Mouse (Mus musculus) hindbrain, embryonic 14.5 days (tissue): Measurements from ENCODE around the gene Sgce. TPM values are rescaled to one million over a fixed set of nuclear protein-coding genes. Genes with fewer than 3 reads are reported as not detected.
"Not testable (repeated sequence)": the region's sequence is repeated elsewhere in the genome, so short reads cannot be mapped to it uniquely, and the experiment has no call there.

Experiments
- ATAC-seq: fragments of 200-750 bp; cut with Nextera tagmentation; 2 replicates; pipeline ENCODE4 v1.8.0; 2017; ENCODE audit warnings: moderate number of reproducible peaks, mild to moderate bottlenecking, moderate TSS enrichment, moderate library complexity; ENCODE audit not compliant: low FRiP score
- DNase-seq: peaks from one replicate; pipeline ENCODE4 v3.0.0-alpha.2; 2015; ENCODE audit warnings: low spot score
- H3K27ac ChIP-seq: fragments of 300-500 bp; sonication (generic); 2 replicates; pipeline ENCODE4 v1.5.1; 2014; ENCODE audit warnings: mild to moderate bottlenecking, moderate library complexity
- H3K27me3 ChIP-seq: fragments of 300-500 bp; sonication (generic); 2 replicates; pipeline ENCODE4 v1.6.1; 2014; ENCODE audit warnings: mild to moderate bottlenecking, low read length, mixed read lengths; ENCODE audit not compliant: control insufficient read depth, insufficient read depth
- H3K36me3 ChIP-seq: fragments of 300-500 bp; sonication (generic); replicated peaks from 2 replicates; pipeline ENCODE4 v1.6.1; 2014; ENCODE audit not compliant: control insufficient read depth, insufficient read depth
- H3K4me1 ChIP-seq: fragments of 300-500 bp; sonication (generic); replicated peaks from 2 replicates; pipeline ENCODE4 v1.6.1; 2014; ENCODE audit warnings: antibody characterized with exemption, low read length, mixed read lengths; ENCODE audit not compliant: control insufficient read depth, insufficient read depth
- H3K4me2 ChIP-seq: fragments of 300-500 bp; sonication (generic); replicated peaks from 2 replicates; pipeline ENCODE4 v1.6.1; 2014; ENCODE audit warnings: mild to moderate bottlenecking, moderate library complexity
- H3K4me3 ChIP-seq: fragments of 300-500 bp; sonication (generic); replicated peaks from 2 replicates; pipeline ENCODE4 v1.5.1; 2014; ENCODE audit warnings: mild to moderate bottlenecking, low read length
- H3K9ac ChIP-seq: fragments of 300-500 bp; sonication (generic); 2 replicates; pipeline ENCODE4 v1.6.1; 2014
- H3K9me3 ChIP-seq: fragments of 300-500 bp; sonication (generic); 2 replicates; pipeline ENCODE4 v1.6.1; 2016; ENCODE audit warnings: low read length; ENCODE audit not compliant: control insufficient read depth
- WGBS: fragments of 180-500 bp; shearing (Covaris S2); extraction: QIAGEN DNeasy Blood & Tissue Kit; methylation state at CpG from one replicate; pipeline ENCODE4 v1.1.7; 2014; 5-methylcytosine and 5-hydroxymethylcytosine counted together
- polyA plus RNA-seq: library from polyadenylated mRNA; unstranded; fragments of >200 nt; fragmentation: Nextera tagmentation; extraction: Ambion mirVana; gene quantifications from 2 replicates; pipeline ENCODE4 v1.2.1, GENCODE M21; 2014

The Sgce gene
- 51.0 and 55.5 TPM in 2 replicates for polyA plus RNA-seq

GRCm38 (mm10) chr6:4746696-4747439 lies at the start of gene Sgce, which contains the start of gene Peg10:
TSS of gene Sgce (minus strand) at chr6:4747207.
TSS of gene Peg10 (plus strand) at chr6:4747306.
- Histone ChIP-seq H3K27ac (peak within 1 kb of the TSS; percentile 89), H3K4me2 (peak within 1 kb of the TSS; percentile 68), H3K4me3 (peak within 1 kb of the TSS; percentile 58), H3K9ac (peak within 1 kb of the TSS; percentile 89), H3K27me3 (no peaks in the 10 kb centered on the region), H3K9me3 (peaks cover 23% of the 10 kb centered on the region; the same call in 1 of the 2 replicates), H3K36me3 (no peaks in the 10 kb centered on the region), H3K4me1 (peaks cover 3% of the 10 kb centered on the region; the same call in 1 of the 2 replicates)
- DNase-seq (peak; percentile 78), ATAC-seq (peak; percentile 70)
- 46% methylated on average over 37 of the region's 38 CpGs for WGBS

DNA sequence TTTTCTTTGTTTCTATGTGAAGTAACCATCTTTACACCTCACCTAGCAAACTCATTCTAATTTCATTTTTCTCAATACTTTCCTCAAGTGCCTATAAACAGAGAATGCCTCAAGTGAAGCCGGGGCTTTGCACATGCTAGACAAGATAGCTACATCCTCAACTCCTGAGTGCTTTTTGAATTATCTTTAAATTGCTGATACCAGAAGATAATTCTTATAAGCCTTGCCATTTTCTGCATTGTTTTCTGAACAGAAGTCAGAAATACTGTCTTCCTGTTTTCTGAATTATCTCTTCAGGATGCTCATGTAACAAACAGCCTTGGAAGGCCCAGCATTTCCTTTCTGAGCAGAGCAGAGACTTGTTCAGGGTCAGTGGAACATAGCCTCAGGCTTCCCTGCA lies 49.3 kb upstream of the Sgce start:
- no peaks in the 10 kb centered on the region for H3K9me3 ChIP-seq
- WGBS: 95% methylated on average over 1 of the region's 1 CpGs
- H3K9ac ChIP-seq: no peak overlapping the region

GRCm38 (mm10) chr6:4762252-4762651 lies 15.2 kb upstream of the Sgce start:
- no peak overlapping the region for H3K27ac ChIP-seq
- H3K27me3 ChIP-seq: no peaks in the 10 kb centered on the region
- no peak for DNase-seq
- WGBS: 34% methylated on average over 2 of the region's 2 CpGs
- H3K9me3 ChIP-seq: no peaks in the 10 kb centered on the region
- no peak overlapping the region for H3K4me2 ChIP-seq
- H3K9ac ChIP-seq: no peak overlapping the region
- no peaks in the 10 kb centered on the region for H3K4me1 ChIP-seq
- H3K4me3 ChIP-seq: no peak overlapping the region
- peak; percentile 99 for ATAC-seq
- H3K36me3 ChIP-seq: no peaks in the 10 kb centered on the region

More for the DNA sequence above, 49.3 kb upstream of the Sgce start:
- Histone ChIP-seq H3K4me1 (no peaks in the 10 kb centered on the region), H3K36me3 (no peaks in the 10 kb centered on the region), H3K27me3 (no peaks in the 10 kb centered on the region), H3K27ac (no peak overlapping the region), H3K4me3 (no peak overlapping the region), H3K4me2 (no peak overlapping the region)
- ATAC-seq (no peak), DNase-seq (no peak)

DNA sequence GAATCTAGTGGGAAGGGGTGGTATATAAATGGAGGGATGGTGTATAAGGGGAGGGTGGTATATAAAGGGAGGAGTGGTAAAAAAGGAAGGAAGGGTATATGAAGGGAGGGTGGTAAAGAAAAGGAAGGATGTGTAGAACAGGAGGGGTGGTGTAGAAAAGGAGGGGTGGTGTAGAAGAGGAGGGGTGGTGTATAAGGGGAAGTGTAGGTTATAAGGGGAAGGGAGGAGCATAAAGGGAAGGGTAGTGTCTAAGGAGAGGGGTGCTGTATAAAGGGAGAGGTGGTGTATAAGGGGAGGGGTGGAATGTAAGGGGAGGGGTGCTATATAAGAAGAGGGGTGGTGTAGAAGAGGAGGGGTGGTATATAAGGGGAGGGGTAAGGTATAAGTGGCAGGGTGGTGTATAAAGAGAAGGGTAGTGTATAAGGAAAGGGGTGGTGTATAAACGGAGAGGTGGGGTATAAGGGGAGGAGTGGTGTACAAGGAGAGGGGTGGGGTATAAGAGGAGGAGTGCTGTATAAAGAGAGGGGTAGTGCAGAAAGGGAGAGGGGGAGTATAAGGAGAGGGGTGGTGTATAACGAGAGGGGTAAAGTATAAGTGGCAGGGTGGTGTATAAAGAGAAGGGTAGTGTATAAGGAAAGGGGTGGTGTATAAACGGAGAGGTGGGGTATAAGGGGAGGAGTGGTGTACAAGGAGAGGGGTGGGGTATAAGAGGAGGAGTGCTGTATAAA lies 14.6 kb upstream of the Sgce start:
- ATAC-seq: peak; percentile 38; the same call in 1 of the 2 replicates
- not testable (repeated sequence) for H3K27me3 ChIP-seq, H3K4me1 ChIP-seq, H3K4me3 ChIP-seq, H3K36me3 ChIP-seq, H3K9ac ChIP-seq, H3K9me3 ChIP-seq, H3K4me2 ChIP-seq, DNase-seq, H3K27ac ChIP-seq
- 49% methylated on average over 3 of the region's 3 CpGs for whole genome bisulfite sequencing

DNA sequence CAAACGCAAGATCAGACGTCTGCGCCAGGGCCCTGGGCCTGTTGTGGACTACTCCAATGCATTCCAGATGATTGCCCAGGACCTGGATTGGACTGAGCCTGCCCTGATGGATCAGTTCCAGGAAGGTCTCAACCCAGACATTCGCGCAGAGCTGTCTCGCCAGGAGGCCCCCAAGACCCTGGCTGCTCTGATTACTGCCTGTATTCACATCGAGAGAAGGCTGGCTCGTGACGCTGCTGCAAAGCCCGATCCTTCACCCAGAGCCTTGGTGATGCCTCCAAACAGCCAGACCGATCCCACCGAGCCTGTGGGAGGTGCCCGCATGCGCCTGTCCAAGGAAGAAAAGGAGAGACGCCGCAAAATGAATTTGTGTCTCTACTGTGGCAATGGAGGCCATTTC lies 7.9 kb upstream of the Sgce start:
- no peak for ATAC-seq
- Histone ChIP-seq H3K4me2 (no peak overlapping the region), H3K4me3 (no peak overlapping the region), H3K9me3 (peaks cover 9% of the 10 kb centered on the region; the same call in 1 of the 2 replicates), H3K27me3 (no peaks in the 10 kb centered on the region), H3K4me1 (no peaks in the 10 kb centered on the region), H3K9ac (no peak overlapping the region), H3K36me3 (no peaks in the 10 kb centered on the region), H3K27ac (no peak overlapping the region)
- 93% methylated on average over 16 of the region's 16 CpGs for WGBS
- DNase-seq: no peak

GRCm38 (mm10) chr6:4754286-4754685 lies 7.3 kb upstream of the Sgce start:
- H3K9me3 ChIP-seq: peaks cover 9% of the 10 kb centered on the region; the same call in 1 of the 2 replicates
- no peak for ATAC-seq
- WGBS: 94% methylated on average over 10 of the region's 10 CpGs

GRCm38 (mm10) chr6:4751355-4751754 lies 4.3 kb upstream of the Sgce start:
- H3K36me3 ChIP-seq: no peaks in the 10 kb centered on the region
- no peak overlapping the region for H3K4me3 ChIP-seq
- H3K27ac ChIP-seq: no peak overlapping the region
- no peak overlapping the region for H3K9ac ChIP-seq
- no peak for DNase-seq
- ATAC-seq: no peak
- peaks cover 31% of the 10 kb centered on the region; the same call in 1 of the 2 replicates for H3K9me3 ChIP-seq
- WGBS: 85% methylated on average over 4 of the region's 4 CpGs
- H3K4me1 ChIP-seq: no peaks in the 10 kb centered on the region
- H3K4me2 ChIP-seq: no peak overlapping the region
- no peaks in the 10 kb centered on the region for H3K27me3 ChIP-seq

More at GRCm38 (mm10) chr6:4754286-4754685, 7.3 kb upstream of the Sgce start:
- Histone ChIP-seq H3K9ac (no peak overlapping the region), H3K27ac (no peak overlapping the region), H3K36me3 (no peaks in the 10 kb centered on the region), H3K4me2 (no peak overlapping the region), H3K4me1 (no peaks in the 10 kb centered on the region), H3K27me3 (no peaks in the 10 kb centered on the region), H3K4me3 (no peak overlapping the region)
- no peak for DNase-seq

- no peaks in the 10 kb centered on the region for H3K27me3 ChIP-seq
- peak; percentile 89 for DNase-seq
- H3K27ac ChIP-seq: no peak overlapping the region
- no peaks in the 10 kb centered on the region for H3K36me3 ChIP-seq
- peak; percentile 96 for ATAC-seq
- H3K9ac ChIP-seq: peak overlapping the region; percentile 32; the same call in 1 of the 2 replicates
- H3K9me3 ChIP-seq: peaks cover 23% of the 10 kb centered on the region; the same call in 1 of the 2 replicates
- peak overlapping the region; percentile 68 for H3K4me2 ChIP-seq
- H3K4me1 ChIP-seq: no peaks in the 10 kb centered on the region
- 45% methylated on average over 22 of the region's 22 CpGs for WGBS
- peak overlapping the region; percentile 58 for H3K4me3 ChIP-seq
Measured at GRCm38 (mm10) chr6:4749091-4749490, 2.1 kb upstream of the Sgce start.

- Histone ChIP-seq H3K4me1 (no peaks in the 10 kb centered on the region), H3K36me3 (no peaks in the 10 kb centered on the region), H3K4me3 (peak overlapping the region; percentile 58), H3K27me3 (no peaks in the 10 kb centered on the region), H3K4me2 (peak overlapping the region; percentile 68), H3K27ac (no peak overlapping the region), H3K9ac (peak overlapping the region; percentile 32; the same call in 1 of the 2 replicates), H3K9me3 (peaks cover 23% of the 10 kb centered on the region; the same call in 1 of the 2 replicates)
- WGBS: 57% methylated on average over 15 of the region's 15 CpGs
- no peak for DNase-seq
- peak; percentile 21; the same call in 1 of the 2 replicates for ATAC-seq
Measured at GRCm38 (mm10) chr6:4748506-4748961, 1.5 kb upstream of the Sgce start.
